Mouse (Mus musculus): Measurements from ENCODE around the gene Dars2. TPM values are rescaled to one million over a fixed set of nuclear protein-coding genes. Genes with fewer than 3 reads are reported as not detected.

Dars2 gene
- polyA plus RNA-seq, 1 experiment from 2014 or later: 55.0 TPM

DNA sequence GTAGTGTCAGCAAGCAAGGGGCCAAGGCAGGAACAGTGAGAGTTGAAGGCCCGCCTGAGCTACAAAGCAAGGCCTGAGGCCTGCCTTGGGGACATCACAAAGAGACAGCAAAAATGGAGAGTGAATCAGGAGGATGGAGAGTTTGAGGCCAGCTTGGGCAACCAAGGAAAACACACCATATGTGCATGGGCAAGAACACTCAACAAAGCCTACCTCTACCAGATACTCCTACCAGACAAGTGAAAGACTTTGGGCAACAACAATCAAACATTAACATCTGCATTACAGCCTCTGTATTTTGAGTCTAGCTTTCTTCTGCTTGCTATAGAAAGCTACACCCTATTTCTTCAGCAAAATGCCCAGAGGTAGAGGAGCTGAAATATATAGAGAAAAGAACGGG is 62.4 kb downstream of the Dars2 start:
- Histone ChIP-seq H3K27ac (ENCODE audit: low read depth, low read length) (no peak overlapping the region), H3K4me3 (ENCODE audit: low read depth, low read length) (no peak overlapping the region), H3K36me3 (ENCODE audit: control insufficient read depth, insufficient read depth, low read length) (no peaks in the 10 kb centered on the region), H3K27me3 (ENCODE audit: control insufficient read depth, insufficient read depth, low read length) (no peaks in the 10 kb centered on the region), H3K4me2 (ENCODE audit: low read depth, low read length, severe bottlenecking) (no peak overlapping the region), H3K9me3 (ENCODE audit: control insufficient read depth, low read length) (no peaks in the 10 kb centered on the region), H3K4me1 (replicated peaks; ENCODE audit: control insufficient read depth, insufficient read depth, low read length) (no peaks in the 10 kb centered on the region), H3K9ac (ENCODE audit: low read length) (no peak overlapping the region)
- WGBS: 96% methylated on average over 2 of the region's 2 CpGs
- DNase-seq (ENCODE audit: low spot score): no peak
- ATAC-seq (replicated peaks; ENCODE audit: low FRiP score): no peak

DNA sequence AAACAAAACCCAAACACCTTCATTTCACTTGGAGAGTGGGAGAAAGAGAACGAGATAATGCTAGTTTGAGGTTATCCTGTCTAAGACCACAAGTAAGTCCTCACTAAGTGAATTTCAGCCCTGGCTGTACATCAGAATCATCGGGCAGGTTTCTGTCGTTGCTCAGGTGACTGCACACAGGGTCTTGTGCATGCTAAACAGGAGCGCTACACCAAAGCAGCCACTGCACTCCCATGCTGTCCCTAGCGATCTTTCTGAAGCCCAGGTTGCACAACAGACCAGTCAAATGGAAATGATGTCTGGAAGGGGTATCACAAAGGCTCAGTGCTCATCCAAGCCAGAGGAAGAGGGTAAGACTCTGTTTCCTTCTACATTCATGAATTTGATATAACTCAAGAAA is 64.0 kb downstream of the Dars2 start:
- Histone ChIP-seq H3K9ac (ENCODE audit: low read length) (no peak overlapping the region), H3K36me3 (ENCODE audit: control insufficient read depth, insufficient read depth, low read length) (no peaks in the 10 kb centered on the region), H3K4me2 (ENCODE audit: low read depth, low read length, severe bottlenecking) (no peak overlapping the region), H3K27ac (ENCODE audit: low read depth, low read length) (no peak overlapping the region), H3K4me1 (replicated peaks; ENCODE audit: control insufficient read depth, insufficient read depth, low read length) (no peaks in the 10 kb centered on the region), H3K27me3 (ENCODE audit: control insufficient read depth, insufficient read depth, low read length) (no peaks in the 10 kb centered on the region), H3K9me3 (ENCODE audit: control insufficient read depth, low read length) (no peaks in the 10 kb centered on the region), H3K4me3 (ENCODE audit: low read depth, low read length) (no peak overlapping the region)
- no peak for DNase-seq (ENCODE audit: low spot score)
- no peak for ATAC-seq (replicated peaks; ENCODE audit: low FRiP score)
- WGBS: 81% methylated on average over 5 of the region's 5 CpGs

DNA sequence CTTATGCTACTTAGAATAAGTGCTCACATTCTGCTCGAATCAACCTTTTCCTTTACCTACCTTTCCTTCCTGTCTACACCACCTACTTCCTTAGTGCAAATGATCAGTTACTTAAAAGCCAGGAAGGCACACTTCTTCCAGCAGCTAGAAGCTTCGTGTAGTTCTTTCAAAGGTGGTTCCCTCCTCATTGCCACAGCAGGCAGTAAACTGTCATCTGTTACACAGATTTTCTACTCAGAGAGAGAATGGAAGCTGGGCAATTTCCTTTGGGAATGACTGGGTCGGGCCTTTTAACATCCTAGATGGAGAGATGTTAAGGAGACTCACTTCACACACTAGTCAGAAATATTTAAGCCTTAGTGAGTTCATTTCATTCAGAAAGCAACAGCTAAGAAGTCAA is 64.9 kb downstream of the Dars2 start:
- 73% methylated on average over 3 of the region's 3 CpGs for WGBS
- no peaks in the 10 kb centered on the region for H3K9me3 ChIP-seq (ENCODE audit: control insufficient read depth, low read length)
- no peaks in the 10 kb centered on the region for H3K4me1 ChIP-seq (replicated peaks; ENCODE audit: control insufficient read depth, insufficient read depth, low read length)
- ATAC-seq (replicated peaks; ENCODE audit: low FRiP score) (no peak), DNase-seq (ENCODE audit: low spot score) (no peak)
- H3K4me2 ChIP-seq (ENCODE audit: low read depth, low read length, severe bottlenecking): no peak overlapping the region
- no peak overlapping the region for H3K27ac ChIP-seq (ENCODE audit: low read depth, low read length)
- H3K27me3 ChIP-seq (ENCODE audit: control insufficient read depth, insufficient read depth, low read length): no peaks in the 10 kb centered on the region
- H3K36me3 ChIP-seq (ENCODE audit: control insufficient read depth, insufficient read depth, low read length): no peaks in the 10 kb centered on the region
- no peak overlapping the region for H3K9ac ChIP-seq (ENCODE audit: low read length)
- no peak overlapping the region for H3K4me3 ChIP-seq (ENCODE audit: low read depth, low read length)

DNA sequence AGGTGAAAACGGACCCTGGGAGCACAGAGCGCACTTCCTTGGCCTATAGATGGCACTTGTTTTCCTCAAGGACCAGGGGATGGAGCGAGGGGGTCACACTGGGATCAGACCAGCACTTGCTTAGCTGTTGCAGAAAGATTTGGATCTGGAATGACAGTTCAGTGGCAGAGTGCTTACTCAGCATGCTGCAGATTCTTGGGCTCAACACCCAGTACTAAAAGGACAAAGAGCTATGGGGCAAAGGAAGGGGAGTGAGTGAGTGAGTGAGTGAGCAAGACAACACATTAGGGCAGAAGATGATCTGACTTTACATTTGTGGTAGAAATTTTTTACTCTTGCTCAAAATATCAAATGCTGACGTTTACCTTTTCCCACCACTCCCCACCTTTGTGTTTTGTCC is 65.5 kb downstream of the Dars2 start:
- no peak for DNase-seq (ENCODE audit: low spot score)
- Histone ChIP-seq H3K4me1 (replicated peaks; ENCODE audit: control insufficient read depth, insufficient read depth, low read length) (no peaks in the 10 kb centered on the region), H3K9me3 (ENCODE audit: control insufficient read depth, low read length) (no peaks in the 10 kb centered on the region), H3K4me2 (ENCODE audit: low read depth, low read length, severe bottlenecking) (no peak overlapping the region), H3K9ac (ENCODE audit: low read length) (no peak overlapping the region), H3K27me3 (ENCODE audit: control insufficient read depth, insufficient read depth, low read length) (no peaks in the 10 kb centered on the region), H3K27ac (ENCODE audit: low read depth, low read length) (no peak overlapping the region), H3K36me3 (ENCODE audit: control insufficient read depth, insufficient read depth, low read length) (no peaks in the 10 kb centered on the region), H3K4me3 (ENCODE audit: low read depth, low read length) (no peak overlapping the region)
- 75% methylated on average over 4 of the region's 4 CpGs for WGBS
- no peak for ATAC-seq (replicated peaks; ENCODE audit: low FRiP score)

DNA sequence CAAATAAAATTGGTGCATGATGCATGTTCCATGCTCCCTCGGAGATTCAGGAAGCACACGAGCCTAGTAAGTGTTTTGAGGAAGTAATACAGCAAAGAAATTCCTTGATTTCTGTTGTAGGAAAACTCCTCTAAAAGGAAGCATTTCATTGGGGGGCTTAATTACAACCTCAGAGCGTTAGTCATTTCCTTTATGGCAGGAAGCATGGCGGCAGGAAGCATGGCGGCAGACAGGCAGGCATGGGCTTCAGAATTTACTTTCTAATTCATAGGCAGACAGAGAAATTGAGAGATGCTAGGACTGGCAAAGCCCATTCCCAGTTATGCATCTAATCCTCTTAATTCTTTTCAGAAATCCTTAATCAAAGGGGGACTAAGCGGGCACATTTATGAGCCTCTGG is 76.6 kb downstream of the Dars2 start:
- DNase-seq (ENCODE audit: low spot score) (no peak), ATAC-seq (replicated peaks; ENCODE audit: low FRiP score) (no peak)
- Histone ChIP-seq H3K4me3 (ENCODE audit: low read depth, low read length) (no peak overlapping the region), H3K9me3 (ENCODE audit: control insufficient read depth, low read length) (no peaks in the 10 kb centered on the region), H3K9ac (ENCODE audit: low read length) (no peak overlapping the region), H3K27me3 (ENCODE audit: control insufficient read depth, insufficient read depth, low read length) (no peaks in the 10 kb centered on the region; the same call in 1 of the 2 replicates), H3K27ac (ENCODE audit: low read depth, low read length) (no peak overlapping the region), H3K4me1 (replicated peaks; ENCODE audit: control insufficient read depth, insufficient read depth, low read length) (no peaks in the 10 kb centered on the region), H3K36me3 (ENCODE audit: control insufficient read depth, insufficient read depth, low read length) (no peaks in the 10 kb centered on the region), H3K4me2 (ENCODE audit: low read depth, low read length, severe bottlenecking) (no peak overlapping the region)
- 83% methylated on average over 6 of the region's 6 CpGs for WGBS

Other genes with a start within 250 kb of the Dars2 start
- gene Rc3h1, start 164.2 kb downstream of the Dars2 start, polyA plus RNA-seq (2014; fragmentation: Nextera tagmentation; extraction: Ambion mirVana): 7.8 and 9.0 TPM in 2 replicates
- 1.5 and 2.1 TPM in 2 replicates for gene Serpinc1, start 92.1 kb downstream of the Dars2 start, polyA plus RNA-seq (2014; fragmentation: Nextera tagmentation; extraction: Ambion mirVana)
- 8.3 and 14.4 TPM in 2 replicates for gene Zbtb37, start 35.8 kb downstream of the Dars2 start, polyA plus RNA-seq (2014; fragmentation: Nextera tagmentation; extraction: Ambion mirVana)
- 46.1 and 47.9 TPM in 2 replicates for gene Cenpl, start 55 bp upstream of the Dars2 start, polyA plus RNA-seq (2014; fragmentation: Nextera tagmentation; extraction: Ambion mirVana)
- 18.6 and 20.1 TPM in 2 replicates for gene Klhl20, start 60.9 kb upstream of the Dars2 start, polyA plus RNA-seq (2014; fragmentation: Nextera tagmentation; extraction: Ambion mirVana)
- 8.0 and 8.5 TPM in 2 replicates for gene Ankrd45, start 72.0 kb upstream of the Dars2 start, polyA plus RNA-seq (2014; fragmentation: Nextera tagmentation; extraction: Ambion mirVana)
- gene Tex50, start 88.7 kb upstream of the Dars2 start, polyA plus RNA-seq (2014; fragmentation: Nextera tagmentation; extraction: Ambion mirVana): 0.23 and 0.36 TPM in 2 replicates
- gene Prdx6, start 180.6 kb upstream of the Dars2 start, polyA plus RNA-seq (2014; fragmentation: Nextera tagmentation; extraction: Ambion mirVana): 443 and 453 TPM in 2 replicates